10 mouse cellular contexts compared by ENCODE assay signal in genomic region chr15:32610776-32611175, GRCm38 (mm10).
DNase-seq lines count a peak whose midpoint lies in the region; ATAC-seq and TF ChIP-seq lines count a peak whose summit lies in the region.
"Had no signal": no experiment of that assay in that cellular context is flagged by ENCODE, and none has a peak within 500 bp of the region (broad histone marks: within the 10 kb centered on the region; RNA-seq: fewer than 3 reads in every experiment).

No protein-coding gene starts in this region.

- DNase-seq in limb, embryonic 14.5 days (ENCODE audit: low spot score) = peak; percentile 73
- DNase-seq in limb, embryonic 10.5 days (ENCODE audit: low spot score) = no peak
- peak; percentile 39 for DNase-seq in fat pad, adult 2 months (ENCODE audit: extremely low read depth, low read depth, low spot score)
- peak; percentile 44 for DNase-seq in kidney, postnatal 10 days
- DNase-seq in neural tube, embryonic 10.5 days (ENCODE audit: extremely low spot score, low spot score) = no peak
- DNase-seq in embryo, embryonic 9.5 days (ENCODE audit: extremely low spot score) = no peak

- H3K4me3 ChIP-seq in forebrain, embryonic 16.5 days (replicated peaks; ENCODE audit: low read length) = no peak overlapping the region
- H3K4me3 ChIP-seq in forebrain, embryonic 13.5 days = no peak overlapping the region
- H3K4me3 ChIP-seq in limb, embryonic 14.5 days (replicated peaks; ENCODE audit: low read length) = no peak overlapping the region
- H3K4me3 ChIP-seq in limb, embryonic 10.5 days = no peak overlapping the region
- H3K4me3 ChIP-seq: limb, embryonic 15.5 days had no signal

- H3K27me3 ChIP-seq in forebrain, embryonic 16.5 days (replicated peaks; ENCODE audit: control insufficient read depth, insufficient read depth, low read length) = no peaks in the 10 kb centered on the region
- H3K27me3 ChIP-seq in forebrain, embryonic 13.5 days = no peaks in the 10 kb centered on the region
- no peaks in the 10 kb centered on the region for H3K27me3 ChIP-seq in limb, embryonic 14.5 days (ENCODE audit: control insufficient read depth, insufficient read depth, low read length)
- H3K27me3 ChIP-seq in limb, embryonic 10.5 days (ENCODE audit: low read depth, poor library complexity, severe bottlenecking) = no peaks in the 10 kb centered on the region
- H3K27me3 ChIP-seq: limb, embryonic 15.5 days had no signal

- no peaks in the 10 kb centered on the region; the same call in 1 of the 2 replicates for H3K4me1 ChIP-seq in forebrain, embryonic 16.5 days (replicated peaks; ENCODE audit: control insufficient read depth, insufficient read depth, low read length)
- H3K4me1 ChIP-seq in forebrain, embryonic 13.5 days = no peaks in the 10 kb centered on the region
- no peaks in the 10 kb centered on the region for H3K4me1 ChIP-seq in limb, embryonic 14.5 days (ENCODE audit: control insufficient read depth, insufficient read depth, low read length)
- H3K4me1 ChIP-seq in limb, embryonic 10.5 days = no peaks in the 10 kb centered on the region
- H3K4me1 ChIP-seq: limb, embryonic 15.5 days had no signal

- 0 out of 2 replicates have a peak, but pooled peaks have one; percentile 28 for ATAC-seq in forebrain, embryonic 16.5 days
- ATAC-seq in forebrain, embryonic 13.5 days = no peak
- ATAC-seq in limb, embryonic 14.5 days (ENCODE audit: low FRiP score, low read depth) = no peak

- no peaks in the 10 kb centered on the region for H3K9me3 ChIP-seq in forebrain, embryonic 16.5 days (ENCODE audit: control insufficient read depth, low read length)
- no peaks in the 10 kb centered on the region for H3K9me3 ChIP-seq in forebrain, embryonic 13.5 days (replicated peaks)
- no peaks in the 10 kb centered on the region for H3K9me3 ChIP-seq in limb, embryonic 14.5 days (ENCODE audit: control insufficient read depth, low read length)
- no peaks in the 10 kb centered on the region for H3K9me3 ChIP-seq in limb, embryonic 10.5 days (replicated peaks)
- H3K9me3 ChIP-seq: limb, embryonic 15.5 days had no signal

- H3K36me3 ChIP-seq in forebrain, embryonic 16.5 days (ENCODE audit: control insufficient read depth, insufficient read depth) = no peaks in the 10 kb centered on the region
- no peaks in the 10 kb centered on the region for H3K36me3 ChIP-seq in forebrain, embryonic 13.5 days (ENCODE audit: poor library complexity, severe bottlenecking)
- H3K36me3 ChIP-seq in limb, embryonic 14.5 days (ENCODE audit: control insufficient read depth, insufficient read depth, low read length) = 0 out of 2 replicates have a peak, but pooled peaks cover 5% of the 10 kb centered on the region
- peaks cover 5% of the 10 kb centered on the region; the same call in 1 of the 2 replicates for H3K36me3 ChIP-seq in limb, embryonic 10.5 days

- no peak for TF ChIP-seq POLR2A in limb, embryonic 14.5 days (IDR thresholded peaks at IDR 0.05; ENCODE audit: borderline replicate concordance, extremely low read depth, insufficient read depth, insufficient read length)

- no peak overlapping the region for H3K9ac ChIP-seq in forebrain, embryonic 16.5 days (replicated peaks; ENCODE audit: low read depth, low read length)
- H3K9ac ChIP-seq in forebrain, embryonic 13.5 days = no peak overlapping the region
- H3K9ac ChIP-seq in limb, embryonic 14.5 days (ENCODE audit: low read depth, low read length, severe bottlenecking) = no peak overlapping the region
- H3K9ac ChIP-seq: limb, embryonic 15.5 days had no signal

- H3K27ac ChIP-seq in forebrain, embryonic 16.5 days (ENCODE audit: low read length) = no peak overlapping the region
- no peak overlapping the region for H3K27ac ChIP-seq in forebrain, embryonic 13.5 days
- no peak overlapping the region for H3K27ac ChIP-seq in limb, embryonic 14.5 days (replicated peaks; ENCODE audit: low read depth, low read length)
- H3K27ac ChIP-seq in limb, embryonic 10.5 days = no peak overlapping the region
- H3K27ac ChIP-seq: kidney, postnatal 0 days; limb, embryonic 15.5 days had no signal

- WGBS in forebrain, embryonic 16.5 days = 85% methylated on average over 2 of the region's 2 CpGs
- 93% methylated on average over 2 of the region's 2 CpGs for WGBS in forebrain, embryonic 13.5 days
- WGBS in limb, embryonic 14.5 days = 78% methylated on average over 2 of the region's 2 CpGs
- WGBS in limb, embryonic 10.5 days = 92% methylated on average over 2 of the region's 2 CpGs

- no peak overlapping the region for H3K4me2 ChIP-seq in forebrain, embryonic 16.5 days (ENCODE audit: low read length)
- H3K4me2 ChIP-seq in forebrain, embryonic 13.5 days = no peak overlapping the region
- H3K4me2 ChIP-seq in limb, embryonic 14.5 days (replicated peaks; ENCODE audit: low read depth, low read length, severe bottlenecking) = no peak overlapping the region
- H3K4me2 ChIP-seq: limb, embryonic 15.5 days had no signal

Comparison
In these comparisons a context has a peak if more than half of its experiments do, and no peak if none do; other contexts are left out.
1. DNase-seq: peak in limb, embryonic 14.5 days (single experiment), fat pad, adult 2 months (single experiment) and kidney, postnatal 10 days (single experiment); none in limb, embryonic 10.5 days (single experiment), neural tube, embryonic 10.5 days (single experiment) and embryo, embryonic 9.5 days (single experiment).